Mouse (Mus musculus) forebrain, postnatal 0 days (tissue): ENCODE results near the gene Ttf1. TPM values are rescaled to one million over a fixed set of nuclear protein-coding genes. Genes with fewer than 3 reads are reported as not detected.
"Not testable (repeated sequence)": the region's sequence is repeated elsewhere in the genome, so short reads cannot be mapped to it uniquely, and the experiment has no call there.

Source experiments
- ATAC-seq: fragments of 200-750 bp; cut with Nextera tagmentation; 2 replicates; pipeline ENCODE4 v1.8.0; 2017; ENCODE audit warnings: mild to moderate bottlenecking, moderate library complexity
- DNase-seq: peaks from one replicate; pipeline ENCODE4 v3.0.0-alpha.2; 2015
- H3K27ac ChIP-seq: fragments of 300-500 bp; sonication (generic); 2 replicates; pipeline ENCODE4 v1.5.1; 2014; ENCODE audit warnings: low read depth, mild to moderate bottlenecking, antibody characterized with exemption, low read length, moderate library complexity, mixed read lengths
- H3K27me3 ChIP-seq: fragments of 300-500 bp; sonication (generic); 2 replicates; pipeline ENCODE4 v1.6.1; 2014; ENCODE audit warnings: mild to moderate bottlenecking, low read length, mixed read lengths; ENCODE audit not compliant: insufficient read depth
- H3K36me3 ChIP-seq: fragments of 300-500 bp; sonication (generic); 2 replicates; pipeline ENCODE4 v1.6.1; 2014; ENCODE audit warnings: mild to moderate bottlenecking, moderate library complexity; ENCODE audit not compliant: insufficient read depth
- H3K4me1 ChIP-seq: fragments of 300-500 bp; sonication (generic); 2 replicates; pipeline ENCODE4 v1.6.1; 2014; ENCODE audit warnings: antibody characterized with exemption; ENCODE audit not compliant: insufficient read depth
- H3K4me2 ChIP-seq: fragments of 300-500 bp; sonication (generic); 2 replicates; pipeline ENCODE4 v1.6.1; 2014; ENCODE audit warnings: low read depth, mild to moderate bottlenecking, moderate library complexity
- H3K4me3 ChIP-seq: fragments of 300-500 bp; sonication (generic); 2 replicates; pipeline ENCODE4 v1.5.1; 2014; ENCODE audit warnings: low read depth, low read length, mixed read lengths
- H3K9ac ChIP-seq: fragments of 300-500 bp; sonication (generic); 2 replicates; pipeline ENCODE4 v1.6.1; 2014; ENCODE audit warnings: mild to moderate bottlenecking
- H3K9me3 ChIP-seq: fragments of 300-500 bp; sonication (generic); 2 replicates; pipeline ENCODE4 v1.6.1; 2016; ENCODE audit warnings: low read length
- CTCF ChIP-seq: sonication (generic); IDR thresholded peaks from 2 replicates; pipeline ENCODE4 v1.5.1; 2016; ENCODE audit warnings: antibody characterized with exemption, control low read depth, low read depth
- WGBS: fragments of 180-500 bp; shearing (Covaris S2); extraction: QIAGEN DNeasy Blood & Tissue Kit; methylation state at CpG from one replicate; pipeline ENCODE4 v1.1.7; 2014; 5-methylcytosine and 5-hydroxymethylcytosine counted together
- polyA plus RNA-seq: library from polyadenylated mRNA; unstranded; fragments of >200 nt; fragmentation: Nextera tagmentation; extraction: Ambion mirVana; gene quantifications from 2 replicates; pipeline ENCODE4 v1.2.1, GENCODE M21; 2015
- total RNA-seq: library from RNA; depleted of rRNA; stranded (reverse); fragments of >200 nt; gene quantifications from 2 replicates; pipeline ENCODE4 v1.2.3, GENCODE M21; 2014

The Ttf1 gene
- total and polyA plus RNA-seq, 2 experiments from 2014 or later: 3.4 to 72.5 TPM

DNA sequence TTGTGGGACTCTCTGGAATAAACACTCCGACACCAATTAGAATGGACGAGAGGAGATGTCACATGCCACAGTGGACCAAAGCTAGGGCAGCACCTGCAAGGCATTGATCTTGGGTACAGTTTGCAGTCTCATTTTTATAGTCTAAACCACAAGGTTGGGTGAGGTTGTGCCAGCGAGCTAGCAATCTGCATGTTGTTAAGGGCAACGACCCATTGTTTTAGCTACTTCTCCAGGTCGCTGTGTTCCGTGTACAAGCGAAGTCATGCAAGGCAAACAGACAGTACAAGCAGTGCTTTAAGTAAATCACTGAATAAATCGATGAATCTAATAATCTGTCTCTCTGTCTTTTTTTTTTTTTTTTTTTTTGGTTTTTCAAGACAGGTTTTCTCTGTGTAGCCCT is 35.6 kb downstream of the Ttf1 start:
- no peaks in the 10 kb centered on the region for H3K9me3 ChIP-seq
- H3K27me3 ChIP-seq: no peaks in the 10 kb centered on the region
- H3K27ac ChIP-seq: no peak overlapping the region
- H3K4me2 ChIP-seq: no peak overlapping the region
- no peak for ATAC-seq
- no peaks in the 10 kb centered on the region for H3K4me1 ChIP-seq
- H3K4me3 ChIP-seq: no peak overlapping the region
- no peak overlapping the region for H3K9ac ChIP-seq
- DNase-seq: no peak
- no peaks in the 10 kb centered on the region for H3K36me3 ChIP-seq
- WGBS: 88% methylated on average over 8 of the region's 8 CpGs
- no peak for TF ChIP-seq CTCF

DNA sequence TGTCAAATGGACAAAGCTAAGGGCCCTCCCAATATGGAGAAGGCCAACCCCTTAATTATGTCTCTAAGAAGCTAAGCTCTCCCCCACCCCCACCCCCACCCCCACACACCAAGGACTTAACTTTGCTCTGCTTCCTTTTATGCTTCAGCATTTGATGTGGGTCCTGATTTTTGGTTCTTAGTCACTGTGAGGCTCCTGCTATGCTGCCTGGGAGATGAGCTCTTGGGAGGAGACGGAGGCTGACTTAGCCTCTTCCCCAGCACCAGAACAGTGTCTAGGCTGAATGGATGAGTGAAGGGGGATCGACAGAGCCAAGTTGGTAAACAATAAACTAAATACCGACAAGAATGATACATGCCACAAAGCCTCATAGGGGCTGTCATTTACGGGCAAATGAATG is 36.7 kb downstream of the Ttf1 start:
- DNase-seq (no peak), ATAC-seq (no peak)
- H3K9ac ChIP-seq: no peak overlapping the region
- H3K27ac ChIP-seq: no peak overlapping the region
- no peaks in the 10 kb centered on the region for H3K9me3 ChIP-seq
- H3K4me2 ChIP-seq: no peak overlapping the region
- H3K4me1 ChIP-seq: no peaks in the 10 kb centered on the region
- H3K27me3 ChIP-seq: no peaks in the 10 kb centered on the region
- H3K36me3 ChIP-seq: no peaks in the 10 kb centered on the region
- no peak overlapping the region for H3K4me3 ChIP-seq
- no peak for TF ChIP-seq CTCF
- WGBS: 37% methylated on average over 4 of the region's 4 CpGs

DNA sequence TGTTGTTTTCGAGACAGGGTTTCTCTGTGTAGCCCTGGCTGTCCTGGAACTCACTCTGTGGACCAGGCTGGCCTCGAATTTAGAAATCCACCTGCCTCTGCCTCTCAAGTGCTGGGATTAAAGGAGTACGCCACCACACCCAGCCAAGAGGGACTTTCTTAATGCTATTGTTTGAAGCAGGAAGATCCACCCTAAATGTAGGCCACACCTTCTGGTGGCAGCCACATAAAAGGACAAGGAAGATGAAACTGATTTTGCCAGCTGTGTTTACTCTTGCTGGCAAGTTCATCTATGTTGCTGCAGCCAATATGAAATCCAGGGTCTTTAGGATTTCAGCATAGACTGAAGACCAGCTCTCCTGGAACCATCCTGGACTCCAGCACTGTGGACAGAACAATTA is 37.4 kb downstream of the Ttf1 start:
- no peak for DNase-seq
- no peaks in the 10 kb centered on the region for H3K36me3 ChIP-seq
- no peaks in the 10 kb centered on the region for H3K4me1 ChIP-seq
- H3K4me3 ChIP-seq: no peak overlapping the region
- H3K27ac ChIP-seq: no peak overlapping the region
- H3K9me3 ChIP-seq: no peaks in the 10 kb centered on the region
- no peak for TF ChIP-seq CTCF
- no peak overlapping the region for H3K9ac ChIP-seq
- ATAC-seq: no peak
- H3K4me2 ChIP-seq: no peak overlapping the region
- no peaks in the 10 kb centered on the region for H3K27me3 ChIP-seq
- 80% methylated on average over 3 of the region's 3 CpGs for WGBS

DNA sequence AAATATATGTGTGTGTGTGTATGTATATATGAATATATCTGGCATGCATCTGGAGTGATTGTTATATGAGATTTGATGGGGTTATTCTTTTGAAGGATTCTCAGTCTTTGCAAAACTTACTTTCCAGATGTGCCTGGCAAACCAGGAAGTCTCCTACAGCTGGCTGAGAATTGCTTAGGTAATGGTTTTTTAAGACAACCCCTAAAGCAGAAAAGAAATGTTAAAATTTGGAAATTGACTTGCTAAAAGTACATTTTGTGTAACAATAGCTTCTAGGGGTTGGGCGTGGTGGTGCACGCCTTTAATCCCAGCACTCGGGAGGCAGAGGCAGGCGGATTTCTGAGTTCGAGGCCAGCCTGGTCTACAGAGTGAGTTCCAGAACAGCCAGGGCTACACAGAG is 37.9 kb downstream of the Ttf1 start:
- WGBS: 98% methylated on average over 4 of the region's 5 CpGs
- not testable (repeated sequence) for H3K9me3 ChIP-seq, H3K27me3 ChIP-seq, ATAC-seq, H3K4me1 ChIP-seq, H3K9ac ChIP-seq, H3K4me2 ChIP-seq, DNase-seq, H3K27ac ChIP-seq, H3K4me3 ChIP-seq, H3K36me3 ChIP-seq

DNA sequence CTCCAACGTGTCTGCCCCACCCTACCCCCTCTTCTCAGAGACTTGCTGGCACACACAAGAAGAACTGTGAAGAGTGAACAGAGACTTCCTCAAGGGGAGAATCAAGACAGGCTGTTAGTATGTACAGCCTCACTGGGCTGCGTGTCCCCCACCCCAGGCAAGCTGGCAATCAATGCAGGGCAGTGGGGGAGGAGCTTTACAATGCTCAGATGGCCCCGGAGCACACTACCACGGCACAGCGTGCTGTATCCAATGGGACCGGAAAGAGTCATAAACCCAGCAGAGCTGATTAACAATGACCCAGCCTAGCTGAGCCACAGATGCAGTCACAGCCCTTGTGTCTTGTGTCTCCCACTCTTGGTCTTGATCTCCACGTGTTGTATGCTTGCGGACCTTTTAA is 38.7 kb downstream of the Ttf1 start:
- H3K27ac ChIP-seq: no peak overlapping the region
- no peak for TF ChIP-seq CTCF
- no peak for ATAC-seq
- 77% methylated on average over 8 of the region's 8 CpGs for WGBS
- no peaks in the 10 kb centered on the region for H3K9me3 ChIP-seq
- no peaks in the 10 kb centered on the region for H3K27me3 ChIP-seq
- no peak overlapping the region for H3K9ac ChIP-seq
- no peaks in the 10 kb centered on the region for H3K4me1 ChIP-seq
- no peak overlapping the region for H3K4me2 ChIP-seq
- no peak overlapping the region for H3K4me3 ChIP-seq
- no peaks in the 10 kb centered on the region for H3K36me3 ChIP-seq
- DNase-seq: no peak

DNA sequence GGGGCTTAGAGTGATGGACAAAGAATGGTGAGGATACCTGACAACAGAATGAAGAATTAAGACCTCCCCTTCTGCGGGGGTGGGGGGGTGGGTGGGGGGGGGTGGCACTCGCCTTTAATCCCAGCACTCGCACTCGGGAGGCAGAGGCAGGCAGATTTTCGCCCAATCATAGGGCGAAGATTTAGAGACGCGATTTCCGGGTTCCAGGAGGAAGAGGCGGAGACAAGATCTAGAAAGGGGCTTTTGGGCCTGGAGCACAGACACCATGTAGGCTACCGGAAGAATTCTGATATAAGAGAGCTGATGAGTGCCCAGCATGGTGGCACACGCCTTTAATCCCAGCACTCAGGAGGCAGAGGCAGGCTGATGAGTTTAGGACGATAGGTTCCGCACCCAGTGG is 39.6 kb downstream of the Ttf1 start:
- ATAC-seq (no peak), DNase-seq (no peak)
- WGBS: 90% methylated on average over 14 of the region's 14 CpGs
- Histone ChIP-seq H3K4me1 (no peaks in the 10 kb centered on the region), H3K9ac (no peak overlapping the region), H3K36me3 (no peaks in the 10 kb centered on the region), H3K4me2 (no peak overlapping the region), H3K4me3 (no peak overlapping the region), H3K27me3 (no peaks in the 10 kb centered on the region), H3K9me3 (no peaks in the 10 kb centered on the region), H3K27ac (no peak overlapping the region)
- no peak for TF ChIP-seq CTCF

DNA sequence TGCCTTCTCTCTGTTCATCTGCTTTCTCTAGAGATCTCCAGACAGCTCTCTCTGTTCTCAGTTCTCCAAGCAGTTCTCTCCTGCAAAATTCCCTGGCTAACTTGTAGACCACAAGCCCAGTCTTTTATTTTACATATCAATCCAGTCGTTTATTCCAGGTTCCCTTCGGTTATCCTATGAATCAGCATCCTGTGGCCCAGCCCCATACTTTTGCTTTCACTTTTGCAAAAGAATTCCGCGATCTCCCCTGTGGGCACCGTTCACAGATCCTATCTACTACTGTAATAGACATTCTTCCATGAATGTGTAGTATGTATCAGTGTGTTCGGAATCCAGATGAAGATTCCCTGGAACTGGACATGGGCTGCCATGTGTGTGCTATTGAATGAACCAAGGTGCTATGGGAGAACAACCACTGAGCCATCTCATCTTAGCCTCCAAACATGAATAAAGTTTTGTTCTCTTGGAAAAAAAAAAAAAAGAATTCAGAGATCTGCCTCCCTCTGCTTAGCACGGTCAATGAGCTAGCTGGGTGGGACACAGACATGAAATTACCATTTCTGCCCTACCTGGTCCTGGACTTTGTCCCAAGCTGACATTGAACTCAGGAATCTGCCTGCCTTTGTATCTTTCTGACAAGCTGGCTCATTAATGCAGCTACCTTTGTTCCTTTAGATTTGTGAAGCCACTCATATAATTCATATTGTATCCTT is 40.9 kb downstream of the Ttf1 start:
- Histone ChIP-seq H3K4me3 (no peak overlapping the region), H3K4me2 (no peak overlapping the region), H3K27ac (no peak overlapping the region), H3K27me3 (no peaks in the 10 kb centered on the region), H3K36me3 (no peaks in the 10 kb centered on the region), H3K4me1 (no peaks in the 10 kb centered on the region), H3K9ac (no peak overlapping the region), H3K9me3 (no peaks in the 10 kb centered on the region)
- no peak for ATAC-seq
- WGBS: 75% methylated on average over 7 of the region's 7 CpGs
- DNase-seq: no peak
- no peak for TF ChIP-seq CTCF

DNA sequence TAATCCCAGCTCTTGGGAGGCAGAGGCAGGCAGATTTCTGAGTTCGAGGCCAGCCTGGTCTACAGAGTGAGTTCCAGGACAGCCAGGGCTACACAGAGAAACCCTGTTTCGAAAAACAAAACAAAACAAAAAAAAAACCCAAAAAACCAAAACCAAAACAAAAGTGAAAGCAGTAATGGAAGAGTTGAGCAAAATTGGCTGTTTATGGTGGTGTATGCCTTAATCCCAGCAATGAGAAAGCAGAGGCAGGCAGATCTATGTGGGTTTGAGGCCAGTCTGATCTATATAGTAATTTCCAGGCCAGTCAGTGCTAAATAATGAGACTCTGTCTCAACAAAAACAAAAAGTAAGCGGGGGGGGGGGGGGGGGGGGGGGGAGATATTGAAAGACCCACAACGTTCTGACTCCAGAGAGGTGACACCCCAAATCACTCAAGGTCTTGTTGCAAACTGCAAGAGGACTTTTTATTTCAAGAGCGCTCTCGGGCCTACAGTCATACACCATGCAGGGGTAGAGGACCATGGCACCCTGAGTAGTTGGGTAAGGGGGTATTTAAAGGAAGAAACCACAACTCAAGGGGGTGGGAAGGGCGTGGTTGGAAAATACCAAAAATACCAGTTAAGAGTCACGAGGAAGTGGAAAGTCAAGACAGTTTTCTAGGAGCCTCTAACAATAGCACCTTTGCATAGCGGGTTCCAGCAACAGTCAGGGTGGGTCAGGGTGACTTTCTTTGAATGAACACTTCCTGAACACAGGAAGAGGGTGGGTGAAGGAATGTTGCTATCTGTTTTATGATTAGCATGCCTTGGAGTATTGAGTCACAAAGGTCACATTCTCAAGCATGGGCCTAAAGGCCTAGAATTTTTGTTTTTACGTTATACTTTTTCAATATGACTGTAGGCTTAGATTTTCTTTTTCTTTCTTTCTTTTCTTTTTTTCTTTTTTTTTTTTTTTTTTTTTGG is 42.6 kb downstream of the Ttf1 start:
- H3K4me2 ChIP-seq, H3K36me3 ChIP-seq, H3K9ac ChIP-seq, DNase-seq, H3K4me1 ChIP-seq, H3K9me3 ChIP-seq, H3K4me3 ChIP-seq, H3K27ac ChIP-seq, H3K27me3 ChIP-seq, ATAC-seq: not testable (repeated sequence)
- 88% methylated on average over 9 of the region's 10 CpGs for WGBS
